Mouse (Mus musculus) hindbrain, embryonic 16.5 days (tissue): ENCODE results near the gene Tpi1. TPM values are rescaled to one million over a fixed set of nuclear protein-coding genes. Genes with fewer than 3 reads are reported as not detected.

Experiments
- polyA plus RNA-seq: library from polyadenylated mRNA; unstranded; fragments of >200 nt; fragmentation: Nextera tagmentation; extraction: Ambion mirVana; gene quantifications from 2 replicates; pipeline ENCODE4 v1.2.1, GENCODE M21; 2015

Gene Tpi1
- polyA plus RNA-seq, 1 experiment from 2014 or later = 601 TPM

Other genes with a start within 250 kb of the Tpi1 start
- 0.09 TPM in 1 of 2 replicates, not detected in the other for gene C1rb, start 244.0 kb downstream of the Tpi1 start, polyA plus RNA-seq
- gene C1s2, start 178.2 kb downstream of the Tpi1 start, polyA plus RNA-seq = 0.10 TPM in 1 of 2 replicates, not detected in the other
- 51.1 and 53.7 TPM in 2 replicates for gene Lpcat3, start 151.3 kb downstream of the Tpi1 start, polyA plus RNA-seq
- gene Emg1, start 102.1 kb downstream of the Tpi1 start, polyA plus RNA-seq = 104 and 108 TPM in 2 replicates
- 249 and 250 TPM in 2 replicates for gene Phb2, start 102.0 kb downstream of the Tpi1 start, polyA plus RNA-seq
- gene Ptpn6, start 75.6 kb downstream of the Tpi1 start, polyA plus RNA-seq = 4.8 and 4.9 TPM in 2 replicates
- gene Grcc10, start 72.9 kb downstream of the Tpi1 start, polyA plus RNA-seq = 587 and 645 TPM in 2 replicates
- not detected in 2 replicates for gene Gm45234, start 58.3 kb downstream of the Tpi1 start, polyA plus RNA-seq
- 24.7 and 28.5 TPM in 2 replicates for gene Atn1, start 57.8 kb downstream of the Tpi1 start, polyA plus RNA-seq
- gene Eno2, start 44.6 kb downstream of the Tpi1 start, polyA plus RNA-seq = 192 and 210 TPM in 2 replicates
- gene Lrrc23, start 34.6 kb downstream of the Tpi1 start, polyA plus RNA-seq = 4.0 and 5.3 TPM in 2 replicates
- gene Spsb2, start 5.6 kb downstream of the Tpi1 start, polyA plus RNA-seq = 9.2 and 10.3 TPM in 2 replicates
- gene Usp5, start 15.2 kb upstream of the Tpi1 start, polyA plus RNA-seq = 220 and 232 TPM in 2 replicates
- 34.2 and 38.5 TPM in 2 replicates for gene Cdca3, start 15.3 kb upstream of the Tpi1 start, polyA plus RNA-seq
- 1.0 and 1.1 TPM in 2 replicates for gene Gnb3, start 26.0 kb upstream of the Tpi1 start, polyA plus RNA-seq
- gene P3h3, start 43.5 kb upstream of the Tpi1 start, polyA plus RNA-seq = 7.5 and 16.2 TPM in 2 replicates
- 30.9 and 32.9 TPM in 2 replicates for gene Gpr162, start 49.7 kb upstream of the Tpi1 start, polyA plus RNA-seq
- 0.26 and 0.27 TPM in 2 replicates for gene Cd4, start 73.9 kb upstream of the Tpi1 start, polyA plus RNA-seq
- gene Lag3, start 97.4 kb upstream of the Tpi1 start, polyA plus RNA-seq = 3.0 and 3.6 TPM in 2 replicates
- gene Ptms, start 105.8 kb upstream of the Tpi1 start, polyA plus RNA-seq = 609 and 678 TPM in 2 replicates
- gene Mlf2, start 117.1 kb upstream of the Tpi1 start, polyA plus RNA-seq = 574 and 587 TPM in 2 replicates
- 107 TPM in 2 replicates for gene Cops7a, start 151.2 kb upstream of the Tpi1 start, polyA plus RNA-seq
- gene Pianp, start 182.4 kb upstream of the Tpi1 start, polyA plus RNA-seq = 67.4 and 77.9 TPM in 2 replicates
- gene Zfp384, start 194.8 kb upstream of the Tpi1 start, polyA plus RNA-seq = 11.6 and 15.2 TPM in 2 replicates
- gene Ing4, start 225.5 kb upstream of the Tpi1 start, polyA plus RNA-seq = 133 and 137 TPM in 2 replicates
- gene Acrbp, start 235.4 kb upstream of the Tpi1 start, polyA plus RNA-seq = 18.2 and 20.9 TPM in 2 replicates